Mouse (Mus musculus) hindbrain, embryonic 10.5 days (tissue): ENCODE results near the gene Lrrfip1. TPM values are rescaled to one million over a fixed set of nuclear protein-coding genes. Genes with fewer than 3 reads are reported as not detected.

ENCODE experiments used
- DNase-seq: peaks from one replicate; pipeline ENCODE4 v3.0.0-alpha.2; 2017; ENCODE audit warnings: low spot score
- H3K27ac ChIP-seq: fragments of 300-500 bp; sonication (generic); 2 replicates; pipeline ENCODE4 v1.5.1; 2016; ENCODE audit warnings: mild to moderate bottlenecking, moderate library complexity
- H3K27me3 ChIP-seq: fragments of 300-500 bp; sonication (generic); 2 replicates; pipeline ENCODE4 v1.6.1; 2016; ENCODE audit warnings: mild to moderate bottlenecking; ENCODE audit not compliant: poor library complexity, insufficient read depth, severe bottlenecking
- H3K36me3 ChIP-seq: fragments of 300-500 bp; sonication (generic); 2 replicates; pipeline ENCODE4 v1.6.1; 2016; ENCODE audit warnings: mild to moderate bottlenecking, moderate library complexity
- H3K4me1 ChIP-seq: fragments of 300-500 bp; sonication (generic); replicated peaks from 2 replicates; pipeline ENCODE4 v1.6.1; 2016; ENCODE audit warnings: mild to moderate bottlenecking
- H3K4me3 ChIP-seq: fragments of 300-500 bp; sonication (generic); 2 replicates; pipeline ENCODE4 v1.5.1; 2016; ENCODE audit warnings: mild to moderate bottlenecking, moderate library complexity
- H3K9me3 ChIP-seq: fragments of 300-500 bp; sonication (generic); 2 replicates; pipeline ENCODE4 v1.6.1; 2016; ENCODE audit warnings: mild to moderate bottlenecking, moderate library complexity
- WGBS: fragments of 180-500 bp; shearing (Covaris S2); methylation state at CpG from one replicate; pipeline ENCODE4 v1.1.7; 2016; 5-methylcytosine and 5-hydroxymethylcytosine counted together
- polyA plus RNA-seq: library from polyadenylated mRNA; unstranded; fragments of >200 nt; fragmentation: Nextera tagmentation; extraction: Ambion mirVana; gene quantifications from 2 replicates; pipeline ENCODE4 v1.2.1, GENCODE M21; 2016

Gene Lrrfip1
- polyA plus RNA-seq, 1 experiment from 2014 or later: 18.3 TPM

DNA sequence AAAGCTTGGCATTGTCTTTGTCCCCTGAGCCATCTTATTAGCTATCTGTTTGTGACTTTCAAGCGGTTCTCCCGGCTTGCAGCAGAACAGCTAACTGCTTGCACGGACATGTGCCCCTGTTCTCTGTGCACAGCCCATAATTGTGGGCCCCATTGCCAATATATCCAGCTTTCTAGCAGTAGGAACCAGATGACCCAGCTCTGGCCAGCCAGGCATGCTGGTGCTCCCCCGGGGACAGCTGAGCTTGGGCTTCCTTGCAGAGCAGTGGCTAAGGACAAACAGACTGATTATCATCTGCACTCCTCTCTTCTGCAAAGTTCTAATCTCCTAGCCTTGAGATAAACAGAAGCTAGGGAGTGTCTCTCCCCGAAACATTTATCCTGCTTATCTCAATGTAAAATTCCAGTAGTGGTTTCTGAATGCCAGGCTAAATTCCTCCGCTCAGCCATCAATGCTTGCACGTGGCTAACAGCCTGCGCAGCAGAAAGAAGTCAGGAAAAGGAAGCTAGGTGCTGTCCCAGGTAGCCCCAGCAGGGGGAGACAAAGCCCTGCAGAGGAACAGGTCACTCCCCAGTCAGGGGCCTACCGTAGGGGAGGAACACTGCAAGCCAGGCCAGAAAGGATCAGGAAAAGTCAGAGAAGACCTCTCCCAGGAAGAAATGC is 25.5 kb upstream of the Lrrfip1 start:
- no peak overlapping the region for H3K4me3 ChIP-seq
- peaks cover 15% of the 10 kb centered on the region; the same call in 1 of the 2 replicates for H3K27me3 ChIP-seq
- peak; percentile 95 for DNase-seq
- no peaks in the 10 kb centered on the region for H3K36me3 ChIP-seq
- H3K9me3 ChIP-seq: no peaks in the 10 kb centered on the region
- peak overlapping the region; percentile 72 for H3K27ac ChIP-seq
- H3K4me1 ChIP-seq: peaks cover 66% of the 10 kb centered on the region
- WGBS: 19% methylated on average over 9 of the region's 9 CpGs

DNA sequence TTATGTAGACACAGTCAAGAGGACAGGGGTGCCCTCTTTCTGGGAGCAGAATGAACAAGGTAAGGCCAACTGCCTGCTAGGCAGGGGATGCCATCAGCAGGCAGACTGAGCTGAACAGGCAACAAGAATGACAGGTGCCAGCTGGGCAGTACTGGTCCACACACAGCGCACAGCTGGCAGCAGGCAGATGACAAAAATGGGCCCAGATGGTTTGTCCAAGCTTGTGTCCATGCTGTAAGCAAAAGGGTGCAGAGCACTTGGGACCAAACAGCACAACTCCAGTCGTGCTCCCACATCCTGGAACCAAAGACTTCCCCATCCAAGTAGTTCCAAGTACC is 25.0 kb upstream of the Lrrfip1 start:
- Histone ChIP-seq H3K4me1 (peaks cover 66% of the 10 kb centered on the region), H3K9me3 (no peaks in the 10 kb centered on the region), H3K27ac (peak overlapping the region; percentile 72), H3K4me3 (no peak overlapping the region), H3K27me3 (peaks cover 15% of the 10 kb centered on the region; the same call in 1 of the 2 replicates), H3K36me3 (no peaks in the 10 kb centered on the region)
- WGBS: 80% methylated on average over 2 of the region's 2 CpGs
- no peak for DNase-seq

- Histone ChIP-seq H3K27ac (peak overlapping the region; percentile 88), H3K4me1 (peaks cover 55% of the 10 kb centered on the region), H3K4me3 (peak overlapping the region; percentile 20; the same call in 1 of the 2 replicates), H3K9me3 (no peaks in the 10 kb centered on the region), H3K36me3 (no peaks in the 10 kb centered on the region), H3K27me3 (peaks cover 15% of the 10 kb centered on the region; the same call in 1 of the 2 replicates)
- DNase-seq: peak; percentile 89
- WGBS: 12% methylated on average over 12 of the region's 12 CpGs
Observed at GRCm38 (mm10) chr1:90974906-90975649, 23.5 kb upstream of the Lrrfip1 start.

GRCm38 (mm10) chr1:90975960-90976359 is 22.6 kb upstream of the Lrrfip1 start:
- no peaks in the 10 kb centered on the region for H3K36me3 ChIP-seq
- no peak overlapping the region for H3K4me3 ChIP-seq
- H3K9me3 ChIP-seq: no peaks in the 10 kb centered on the region
- peak overlapping the region; percentile 88 for H3K27ac ChIP-seq
- whole genome bisulfite sequencing: 70% methylated on average over 4 of the region's 4 CpGs
- peaks cover 15% of the 10 kb centered on the region; the same call in 1 of the 2 replicates for H3K27me3 ChIP-seq
- H3K4me1 ChIP-seq: peaks cover 53% of the 10 kb centered on the region
- no peak for DNase-seq

GRCm38 (mm10) chr1:90980638-90981330 is 17.8 kb upstream of the Lrrfip1 start:
- Histone ChIP-seq H3K27me3 (no peaks in the 10 kb centered on the region), H3K9me3 (peaks cover 3% of the 10 kb centered on the region; the same call in 1 of the 2 replicates), H3K36me3 (no peaks in the 10 kb centered on the region), H3K4me1 (peaks cover 13% of the 10 kb centered on the region), H3K4me3 (no peak overlapping the region), H3K27ac (no peak overlapping the region)
- WGBS: 85% methylated on average over 10 of the region's 10 CpGs
- no peak for DNase-seq

GRCm38 (mm10) chr1:90981346-90981745 is 17.2 kb upstream of the Lrrfip1 start:
- Histone ChIP-seq H3K4me1 (peaks cover 8% of the 10 kb centered on the region), H3K4me3 (no peak overlapping the region), H3K9me3 (peaks cover 3% of the 10 kb centered on the region; the same call in 1 of the 2 replicates), H3K36me3 (no peaks in the 10 kb centered on the region), H3K27ac (no peak overlapping the region), H3K27me3 (no peaks in the 10 kb centered on the region)
- 85% methylated on average over 3 of the region's 3 CpGs for WGBS
- no peak for DNase-seq

DNA sequence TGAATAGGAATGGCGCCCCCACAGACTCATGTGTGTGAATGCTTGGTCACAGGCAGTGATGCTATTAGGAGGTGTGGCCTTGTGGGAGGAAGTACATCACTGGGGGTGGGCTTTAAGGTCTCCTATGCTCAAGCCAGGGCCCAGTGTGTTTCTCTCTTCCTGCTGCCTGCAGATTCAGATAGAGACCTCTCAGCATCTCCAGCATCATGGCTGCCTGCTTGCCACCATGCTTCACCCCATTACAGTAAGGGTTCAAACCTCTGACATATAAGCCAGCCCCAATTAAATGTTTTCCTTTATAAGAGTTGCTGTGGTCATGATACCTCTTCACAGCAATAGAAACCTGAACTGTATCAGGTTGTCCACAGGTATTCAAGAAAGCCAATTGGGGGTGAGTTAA is 2.6 kb upstream of the Lrrfip1 start:
- peaks cover 28% of the 10 kb centered on the region for H3K4me1 ChIP-seq
- peaks cover 4% of the 10 kb centered on the region; the same call in 1 of the 2 replicates for H3K9me3 ChIP-seq
- DNase-seq: no peak
- H3K4me3 ChIP-seq: no peak overlapping the region
- 88% methylated on average over 1 of the region's 1 CpGs for whole genome bisulfite sequencing
- no peaks in the 10 kb centered on the region for H3K36me3 ChIP-seq
- H3K27ac ChIP-seq: no peak overlapping the region
- peaks cover 22% of the 10 kb centered on the region; the same call in 1 of the 2 replicates for H3K27me3 ChIP-seq

GRCm38 (mm10) chr1:90997136-90997535 is 1.4 kb upstream of the Lrrfip1 start:
- DNase-seq: no peak
- H3K4me3 ChIP-seq: no peak overlapping the region
- H3K4me1 ChIP-seq: peaks cover 28% of the 10 kb centered on the region
- H3K27me3 ChIP-seq: peaks cover 22% of the 10 kb centered on the region; the same call in 1 of the 2 replicates
- WGBS: 84% methylated on average over 4 of the region's 4 CpGs
- H3K27ac ChIP-seq: no peak overlapping the region
- peaks cover 4% of the 10 kb centered on the region; the same call in 1 of the 2 replicates for H3K9me3 ChIP-seq
- H3K36me3 ChIP-seq: 0 out of 2 replicates have a peak, but pooled peaks cover 4% of the 10 kb centered on the region

GRCm38 (mm10) chr1:90997641-90998040 is 896 bp upstream of the Lrrfip1 start:
- Histone ChIP-seq H3K36me3 (0 out of 2 replicates have a peak, but pooled peaks cover 7% of the 10 kb centered on the region), H3K9me3 (peaks cover 4% of the 10 kb centered on the region; the same call in 1 of the 2 replicates), H3K27ac (no peak overlapping the region), H3K4me1 (peaks cover 29% of the 10 kb centered on the region), H3K4me3 (0 out of 2 replicates have a peak overlapping the region, but pooled peaks have one; percentile 82), H3K27me3 (peaks cover 22% of the 10 kb centered on the region; the same call in 1 of the 2 replicates)
- 87% methylated on average over 5 of the region's 5 CpGs for WGBS
- no peak for DNase-seq

GRCm38 (mm10) chr1:90998891-90999611 is 514 bp downstream of the Lrrfip1 start:
- H3K36me3 ChIP-seq: 0 out of 2 replicates have a peak, but pooled peaks cover 8% of the 10 kb centered on the region
- H3K27me3 ChIP-seq: peaks cover 22% of the 10 kb centered on the region; the same call in 1 of the 2 replicates
- WGBS: 3% methylated on average over 41 of the region's 41 CpGs
- H3K4me1 ChIP-seq: peaks cover 33% of the 10 kb centered on the region
- peak; percentile 59 for DNase-seq
- peak overlapping the region; percentile 91 for H3K27ac ChIP-seq
- H3K4me3 ChIP-seq: peak overlapping the region; percentile 82
- H3K9me3 ChIP-seq: peaks cover 4% of the 10 kb centered on the region; the same call in 1 of the 2 replicates

DNA sequence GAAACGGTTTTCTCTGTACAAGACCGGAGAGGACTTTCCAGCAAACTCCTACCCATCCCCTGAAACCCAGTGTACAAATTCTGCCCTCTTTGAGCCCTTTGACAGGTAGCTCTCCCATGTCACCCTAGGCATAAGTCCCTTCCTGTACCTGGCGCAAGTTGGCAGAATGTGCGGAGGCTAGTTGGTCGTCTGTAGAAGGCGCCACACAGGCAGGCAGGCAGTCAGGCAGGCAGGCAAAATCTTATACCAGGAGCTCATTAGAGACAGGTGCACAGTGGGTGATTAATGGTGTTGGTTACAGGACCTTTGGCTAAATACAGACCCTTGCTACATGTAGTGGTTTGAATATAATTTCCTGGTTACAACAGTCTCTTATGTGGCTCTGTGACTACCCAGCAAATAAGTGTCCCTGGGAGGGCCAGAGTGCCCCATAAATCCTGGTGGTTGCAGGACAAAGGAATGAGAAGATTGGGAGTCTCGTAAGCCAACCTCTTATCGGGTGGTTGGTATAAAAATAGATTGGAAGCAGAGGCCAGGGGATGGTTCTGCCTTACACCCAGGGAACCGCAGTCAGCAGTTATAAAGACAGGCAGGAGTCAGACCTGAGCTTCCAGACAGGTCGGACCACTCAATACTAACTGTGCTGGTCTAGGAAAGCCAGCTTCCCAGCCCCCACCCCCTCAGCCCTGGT is 1.5 kb downstream of the Lrrfip1 start:
- Histone ChIP-seq H3K27ac (peak overlapping the region; percentile 91; the same call in 1 of the 2 replicates), H3K4me1 (peaks cover 33% of the 10 kb centered on the region), H3K9me3 (peaks cover 4% of the 10 kb centered on the region; the same call in 1 of the 2 replicates), H3K36me3 (0 out of 2 replicates have a peak, but pooled peaks cover 8% of the 10 kb centered on the region), H3K27me3 (peaks cover 22% of the 10 kb centered on the region; the same call in 1 of the 2 replicates), H3K4me3 (peak overlapping the region; percentile 82)
- 83% methylated on average over 10 of the region's 10 CpGs for WGBS
- no peak for DNase-seq
